Mouse (Mus musculus): Measurements from ENCODE around the gene Rrp12. TPM values are rescaled to one million over a fixed set of nuclear protein-coding genes. Genes with fewer than 3 reads are reported as not detected.
"Not testable (repeated sequence)": the region's sequence is repeated elsewhere in the genome, so short reads cannot be mapped to it uniquely, and the experiment has no call there.

The Rrp12 gene
- polyA plus RNA-seq, 1 experiment from 2014 or later = 16.9 TPM

GRCm38 (mm10) chr19:41916853-41917252 lies 20.9 kb upstream of the Rrp12 start:
- Histone ChIP-seq H3K4me3 (ENCODE audit: low read length) (no peak overlapping the region), H3K4me2 (replicated peaks; ENCODE audit: low read depth, low read length) (no peak overlapping the region), H3K27me3 (ENCODE audit: insufficient read depth, low read length) (no peaks in the 10 kb centered on the region), H3K9ac (replicated peaks; ENCODE audit: low read length) (no peak overlapping the region), H3K4me1 (ENCODE audit: insufficient read depth, low read length) (peaks cover 19% of the 10 kb centered on the region), H3K9me3 (ENCODE audit: low read length) (no peaks in the 10 kb centered on the region), H3K27ac (ENCODE audit: low read length) (no peak overlapping the region), H3K36me3 (ENCODE audit: insufficient read depth, low read length) (peaks cover 46% of the 10 kb centered on the region)
- 90% methylated on average over 4 of the region's 4 CpGs for WGBS
- no peak for ATAC-seq (ENCODE audit: low FRiP score, low TSS enrichment)

DNA sequence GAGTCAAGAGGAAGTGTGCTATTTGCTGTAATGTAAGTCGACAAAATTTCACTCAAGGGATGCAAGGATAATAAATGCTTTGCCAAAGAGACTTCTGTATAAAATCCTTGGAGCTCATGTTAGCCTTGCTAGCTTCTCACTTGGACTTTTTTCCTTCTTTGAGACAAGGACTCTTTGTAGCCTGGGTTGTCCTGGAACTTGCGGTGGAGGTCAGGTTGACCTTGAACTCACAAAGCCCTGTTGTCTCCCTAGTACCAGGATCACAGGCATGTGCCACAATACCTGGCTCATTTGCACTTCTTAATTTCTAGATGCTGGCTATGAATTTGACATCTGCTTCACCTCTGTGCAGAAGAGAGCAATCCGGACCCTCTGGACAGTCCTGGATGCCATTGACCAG lies 19.3 kb upstream of the Rrp12 start:
- Histone ChIP-seq H3K36me3 (ENCODE audit: insufficient read depth, low read length) (peaks cover 42% of the 10 kb centered on the region), H3K27ac (ENCODE audit: low read length) (no peak overlapping the region), H3K4me1 (ENCODE audit: insufficient read depth, low read length) (peaks cover 19% of the 10 kb centered on the region), H3K9ac (replicated peaks; ENCODE audit: low read length) (no peak overlapping the region), H3K9me3 (ENCODE audit: low read length) (no peaks in the 10 kb centered on the region), H3K4me3 (ENCODE audit: low read length) (no peak overlapping the region), H3K4me2 (replicated peaks; ENCODE audit: low read depth, low read length) (no peak overlapping the region), H3K27me3 (ENCODE audit: insufficient read depth, low read length) (no peaks in the 10 kb centered on the region)
- no peak for ATAC-seq (ENCODE audit: low FRiP score, low TSS enrichment)
- 92% methylated on average over 3 of the region's 3 CpGs for WGBS

DNA sequence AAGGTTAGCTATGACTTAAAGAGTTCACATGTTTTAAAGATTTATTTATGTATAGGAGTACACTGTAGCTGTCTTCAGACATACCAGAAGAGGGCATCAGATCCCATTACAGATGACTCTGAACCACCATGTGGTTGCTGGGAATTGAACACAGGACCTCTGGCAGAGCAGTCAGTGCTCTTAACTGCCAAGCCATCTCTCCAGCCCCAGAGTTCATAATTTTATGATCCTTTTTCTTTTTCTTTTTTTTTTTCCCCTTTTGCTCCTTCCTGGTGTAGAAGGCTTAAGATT lies 18.6 kb upstream of the Rrp12 start:
- ATAC-seq (ENCODE audit: low FRiP score, low TSS enrichment); H3K4me2 ChIP-seq (replicated peaks; ENCODE audit: low read depth, low read length): not testable (repeated sequence)

DNA sequence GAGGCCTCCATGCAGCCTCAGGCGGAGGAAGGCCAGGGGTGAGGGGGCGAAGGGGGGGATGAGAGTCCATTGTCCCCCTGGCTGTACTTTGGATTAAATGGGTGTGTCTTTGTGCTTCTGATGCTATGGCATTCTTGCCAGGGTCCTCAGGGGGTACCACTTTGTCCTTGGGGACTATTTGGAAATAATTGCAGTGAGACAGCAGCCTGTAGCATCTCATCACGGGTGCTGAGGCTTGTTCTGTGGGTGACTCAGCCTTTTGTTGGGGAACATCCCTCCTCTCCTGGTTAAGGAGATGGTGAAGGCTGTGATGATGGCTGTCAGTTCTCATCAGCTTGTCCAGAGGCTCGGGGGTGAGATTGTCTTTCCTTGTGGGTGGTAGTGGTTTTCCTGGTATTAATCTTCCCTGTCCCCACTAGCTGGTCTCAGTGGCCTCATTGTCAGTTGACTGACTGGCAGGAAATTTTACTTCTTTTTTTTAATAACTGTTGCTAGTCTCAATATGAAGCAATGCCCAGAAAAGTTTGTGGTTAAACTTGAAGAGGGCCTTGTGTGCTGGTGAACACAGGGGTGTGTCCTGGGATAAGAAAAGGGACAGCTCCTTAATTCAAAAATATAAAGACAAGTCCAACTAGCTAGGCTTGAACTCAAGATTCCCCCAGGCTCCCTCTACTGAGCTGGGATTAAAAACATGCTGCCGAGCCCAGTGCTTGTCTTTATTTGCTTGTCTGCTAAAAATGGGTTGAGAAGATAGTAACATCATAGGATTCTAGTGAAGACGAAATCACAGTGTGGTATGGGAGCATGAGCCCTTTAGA lies 18.0 kb upstream of the Rrp12 start:
- no peak for ATAC-seq (ENCODE audit: low FRiP score, low TSS enrichment)
- Histone ChIP-seq H3K4me2 (replicated peaks; ENCODE audit: low read depth, low read length) (peak overlapping the region; percentile 89), H3K9me3 (ENCODE audit: low read length) (no peaks in the 10 kb centered on the region), H3K27me3 (ENCODE audit: insufficient read depth, low read length) (no peaks in the 10 kb centered on the region), H3K4me3 (ENCODE audit: low read length) (peak overlapping the region; percentile 100), H3K27ac (ENCODE audit: low read length) (no peak overlapping the region), H3K9ac (replicated peaks; ENCODE audit: low read length) (peak overlapping the region; percentile 99), H3K36me3 (ENCODE audit: insufficient read depth, low read length) (peaks cover 32% of the 10 kb centered on the region), H3K4me1 (ENCODE audit: insufficient read depth, low read length) (peaks cover 19% of the 10 kb centered on the region)
- WGBS = 48% methylated on average over 6 of the region's 6 CpGs

More for the DNA sequence above, 18.6 kb upstream of the Rrp12 start:
- H3K27me3 ChIP-seq (ENCODE audit: insufficient read depth, low read length); H3K9ac ChIP-seq (replicated peaks; ENCODE audit: low read length); H3K27ac ChIP-seq (ENCODE audit: low read length); H3K9me3 ChIP-seq (ENCODE audit: low read length): not testable (repeated sequence)
- peaks cover 19% of the 10 kb centered on the region for H3K4me1 ChIP-seq (ENCODE audit: insufficient read depth, low read length)
- H3K4me3 ChIP-seq (ENCODE audit: low read length) = peak overlapping the region; percentile 100; the same call in 1 of the 2 replicates
- peaks cover 37% of the 10 kb centered on the region for H3K36me3 ChIP-seq (ENCODE audit: insufficient read depth, low read length)

GRCm38 (mm10) chr19:41912121-41913080 lies 16.4 kb upstream of the Rrp12 start:
- Histone ChIP-seq H3K9ac (replicated peaks; ENCODE audit: low read length) (peak overlapping the region; percentile 99), H3K27ac (ENCODE audit: low read length) (peak overlapping the region; percentile 90), H3K9me3 (ENCODE audit: low read length) (no peaks in the 10 kb centered on the region), H3K36me3 (ENCODE audit: insufficient read depth, low read length) (peaks cover 25% of the 10 kb centered on the region), H3K4me3 (ENCODE audit: low read length) (peak overlapping the region; percentile 100), H3K27me3 (ENCODE audit: insufficient read depth, low read length) (no peaks in the 10 kb centered on the region), H3K4me1 (ENCODE audit: insufficient read depth, low read length) (peaks cover 19% of the 10 kb centered on the region), H3K4me2 (replicated peaks; ENCODE audit: low read depth, low read length) (peak overlapping the region; percentile 89)
- under 1% methylated on average over 53 of the region's 53 CpGs for WGBS
- ATAC-seq (ENCODE audit: low FRiP score, low TSS enrichment) = peak; percentile 77

DNA sequence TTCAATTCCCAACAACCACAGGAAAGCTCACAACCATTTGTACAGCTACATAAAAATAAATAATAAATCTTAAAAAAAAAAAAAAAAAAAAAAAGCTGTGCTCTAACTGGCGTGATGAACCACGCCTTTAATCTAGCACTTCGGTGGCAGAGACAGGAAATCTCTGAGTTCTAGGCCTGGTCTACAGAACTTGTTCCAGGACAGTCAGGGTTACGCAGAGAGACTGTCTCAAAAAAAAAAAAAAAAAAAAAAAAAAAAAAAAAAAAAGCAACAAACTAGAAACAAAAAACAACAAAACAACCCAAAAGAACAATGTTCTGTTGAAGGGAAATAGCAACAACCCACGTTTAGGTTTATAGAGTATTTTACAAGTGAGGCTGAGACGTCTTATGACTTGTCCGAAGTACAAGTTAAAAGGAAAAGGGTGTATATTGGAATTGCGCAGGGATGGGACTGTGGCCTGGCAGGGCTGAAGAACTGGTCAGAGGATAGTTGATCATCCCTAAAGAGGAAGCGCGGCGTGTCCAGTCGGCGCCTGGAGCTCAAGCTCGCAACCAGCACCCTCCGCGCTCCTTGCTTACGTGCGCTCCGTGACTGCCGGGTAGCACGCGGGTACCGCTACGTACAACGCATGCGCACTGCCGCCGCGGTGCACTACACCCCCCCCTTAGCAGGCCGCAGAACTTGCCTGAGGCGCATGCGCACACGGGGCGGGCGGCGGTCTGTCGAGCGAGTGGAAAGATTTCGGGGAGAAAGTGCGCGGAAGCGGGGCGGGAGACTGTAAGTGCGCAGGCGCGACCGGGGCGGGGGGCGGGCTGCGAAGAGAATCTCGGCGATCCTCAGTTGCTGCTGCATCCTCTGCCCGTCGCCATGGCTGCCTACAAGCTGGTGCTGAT lies 15.5 kb upstream of the Rrp12 start, which contains the start of gene Pgam1:
Gene Pgam1 (plus strand): TSS at position 746 of the 896 bp plus-strand sequence.
- H3K36me3 ChIP-seq (ENCODE audit: insufficient read depth, low read length) = peaks cover 16% of the 10 kb centered on the region; the same call in 1 of the 2 replicates
- ATAC-seq (ENCODE audit: low FRiP score, low TSS enrichment) = peak; percentile 96
- peaks cover 25% of the 10 kb centered on the region for H3K4me1 ChIP-seq (ENCODE audit: insufficient read depth, low read length)
- H3K4me2 ChIP-seq (replicated peaks; ENCODE audit: low read depth, low read length) = peak within 1 kb of the TSS; percentile 89
- no peaks in the 10 kb centered on the region for H3K27me3 ChIP-seq (ENCODE audit: insufficient read depth, low read length)
- no peaks in the 10 kb centered on the region for H3K9me3 ChIP-seq (ENCODE audit: low read length)
- peak within 1 kb of the TSS; percentile 98 for H3K27ac ChIP-seq (ENCODE audit: low read length)
- H3K9ac ChIP-seq (replicated peaks; ENCODE audit: low read length) = peak within 1 kb of the TSS; percentile 99
- H3K4me3 ChIP-seq (ENCODE audit: low read length) = peak within 1 kb of the TSS; percentile 100
- 6% methylated on average over 50 of the region's 54 CpGs for WGBS

DNA sequence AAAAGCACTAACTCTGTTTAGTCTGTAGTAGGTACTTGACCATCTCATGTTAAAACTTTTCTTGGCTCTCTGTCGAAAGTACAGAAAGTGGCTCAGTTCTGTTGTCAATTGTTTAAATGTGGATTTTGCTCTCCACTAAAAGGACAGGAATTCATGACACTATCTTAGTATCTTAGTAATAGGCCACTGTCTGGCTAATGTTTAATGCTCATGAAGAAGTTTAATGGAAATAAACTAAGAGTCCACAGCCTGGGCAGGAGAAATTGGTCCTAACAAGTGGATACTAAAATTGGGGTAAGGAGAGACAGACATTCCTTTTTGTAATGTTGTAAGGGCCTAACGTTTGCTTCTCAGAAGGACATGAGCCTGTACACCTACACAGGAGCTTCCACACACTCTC lies 14.4 kb upstream of the Rrp12 start:
- Histone ChIP-seq H3K27me3 (ENCODE audit: insufficient read depth, low read length) (no peaks in the 10 kb centered on the region), H3K36me3 (ENCODE audit: insufficient read depth, low read length) (0 out of 2 replicates have a peak, but pooled peaks cover 7% of the 10 kb centered on the region), H3K9me3 (ENCODE audit: low read length) (no peaks in the 10 kb centered on the region), H3K4me1 (ENCODE audit: insufficient read depth, low read length) (peaks cover 25% of the 10 kb centered on the region), H3K9ac (replicated peaks; ENCODE audit: low read length) (no peak overlapping the region), H3K27ac (ENCODE audit: low read length) (peak overlapping the region; percentile 98; the same call in 1 of the 2 replicates), H3K4me2 (replicated peaks; ENCODE audit: low read depth, low read length) (no peak overlapping the region), H3K4me3 (ENCODE audit: low read length) (no peak overlapping the region)
- no peak for ATAC-seq (ENCODE audit: low FRiP score, low TSS enrichment)
- 81% methylated on average over 2 of the region's 2 CpGs for WGBS

DNA sequence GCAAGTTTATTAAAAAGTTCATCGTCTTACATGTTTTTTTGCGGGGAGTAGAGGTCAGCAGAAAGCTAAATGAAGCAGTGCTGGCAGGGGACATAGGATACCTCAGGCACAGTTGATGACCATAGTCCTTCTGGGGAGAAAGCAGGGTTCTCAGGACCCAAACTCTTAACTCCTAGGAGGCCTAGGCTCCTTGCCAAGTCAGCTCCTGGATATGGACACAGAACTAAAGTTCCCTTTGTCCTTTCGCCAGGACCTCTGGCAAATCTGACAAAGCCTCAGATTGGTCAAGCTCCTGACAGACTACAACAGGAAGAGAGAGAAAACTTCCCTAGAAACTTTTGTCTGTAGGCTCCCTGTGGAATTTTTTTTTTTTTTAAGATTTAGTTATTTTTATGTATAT lies 12.8 kb upstream of the Rrp12 start:
- WGBS = 86% methylated on average over 3 of the region's 3 CpGs
- no peak overlapping the region for H3K27ac ChIP-seq (ENCODE audit: low read length)
- no peak overlapping the region for H3K4me3 ChIP-seq (ENCODE audit: low read length)
- H3K27me3 ChIP-seq (ENCODE audit: insufficient read depth, low read length) = no peaks in the 10 kb centered on the region
- H3K4me1 ChIP-seq (ENCODE audit: insufficient read depth, low read length) = peaks cover 13% of the 10 kb centered on the region
- H3K9ac ChIP-seq (replicated peaks; ENCODE audit: low read length) = no peak overlapping the region
- H3K4me2 ChIP-seq (replicated peaks; ENCODE audit: low read depth, low read length) = no peak overlapping the region
- H3K36me3 ChIP-seq (ENCODE audit: insufficient read depth, low read length) = no peaks in the 10 kb centered on the region
- H3K9me3 ChIP-seq (ENCODE audit: low read length) = no peaks in the 10 kb centered on the region
- ATAC-seq (ENCODE audit: low FRiP score, low TSS enrichment) = no peak

DNA sequence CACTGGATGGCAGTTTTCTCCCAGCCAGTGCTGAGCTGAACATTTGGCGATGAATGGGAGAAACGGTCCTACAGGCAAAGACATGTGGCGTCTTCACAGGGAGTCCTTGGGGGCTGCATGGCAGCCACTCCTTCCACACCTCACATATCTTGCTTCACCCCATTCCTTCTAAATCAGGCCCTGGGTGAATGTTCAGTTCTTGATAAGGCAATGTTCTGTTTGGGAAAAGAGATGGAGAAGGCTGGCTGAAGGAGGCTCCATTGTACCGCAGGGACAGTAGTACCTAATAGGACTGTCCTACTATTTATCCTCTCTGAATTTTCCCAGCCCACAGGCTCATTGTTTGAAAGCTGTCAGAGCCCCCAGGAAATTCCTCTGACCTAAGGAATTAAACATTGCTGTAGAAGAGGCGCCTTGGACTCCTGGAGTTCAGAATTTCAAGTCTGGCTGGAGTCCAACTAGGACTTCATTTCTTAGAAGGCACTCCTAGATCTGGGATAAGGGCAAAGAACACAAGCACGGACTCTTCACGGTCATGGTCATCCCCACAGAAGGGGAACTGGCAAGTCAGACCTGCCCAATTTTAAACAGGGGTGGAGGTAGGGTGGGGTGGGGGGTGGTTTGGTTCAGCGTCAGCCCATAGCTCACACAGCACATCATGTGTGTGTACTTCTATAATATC lies 11.2 kb upstream of the Rrp12 start:
- Histone ChIP-seq H3K27ac (ENCODE audit: low read length) (peak overlapping the region; percentile 18; the same call in 1 of the 2 replicates), H3K4me2 (replicated peaks; ENCODE audit: low read depth, low read length) (no peak overlapping the region), H3K27me3 (ENCODE audit: insufficient read depth, low read length) (no peaks in the 10 kb centered on the region), H3K9me3 (ENCODE audit: low read length) (no peaks in the 10 kb centered on the region), H3K9ac (replicated peaks; ENCODE audit: low read length) (no peak overlapping the region), H3K4me3 (ENCODE audit: low read length) (no peak overlapping the region), H3K36me3 (ENCODE audit: insufficient read depth, low read length) (no peaks in the 10 kb centered on the region), H3K4me1 (ENCODE audit: insufficient read depth, low read length) (peaks cover 6% of the 10 kb centered on the region; the same call in 1 of the 2 replicates)
- WGBS = 49% methylated on average over 8 of the region's 8 CpGs
- ATAC-seq (ENCODE audit: low FRiP score, low TSS enrichment) = no peak

Measured in kidney, embryonic 16.5 days (tissue).